Mouse (Mus musculus): ENCODE measurements around the gene Tdrd9. TPM values are rescaled to one million over a fixed set of nuclear protein-coding genes. Genes with fewer than 3 reads are reported as not detected.
A peak's percentile ranks its signal among the peaks of the same experiment; 100 is the strongest.

The Tdrd9 gene
- polyA plus RNA-seq, 1 experiment from 2014 or later, result 0.05 TPM

DNA sequence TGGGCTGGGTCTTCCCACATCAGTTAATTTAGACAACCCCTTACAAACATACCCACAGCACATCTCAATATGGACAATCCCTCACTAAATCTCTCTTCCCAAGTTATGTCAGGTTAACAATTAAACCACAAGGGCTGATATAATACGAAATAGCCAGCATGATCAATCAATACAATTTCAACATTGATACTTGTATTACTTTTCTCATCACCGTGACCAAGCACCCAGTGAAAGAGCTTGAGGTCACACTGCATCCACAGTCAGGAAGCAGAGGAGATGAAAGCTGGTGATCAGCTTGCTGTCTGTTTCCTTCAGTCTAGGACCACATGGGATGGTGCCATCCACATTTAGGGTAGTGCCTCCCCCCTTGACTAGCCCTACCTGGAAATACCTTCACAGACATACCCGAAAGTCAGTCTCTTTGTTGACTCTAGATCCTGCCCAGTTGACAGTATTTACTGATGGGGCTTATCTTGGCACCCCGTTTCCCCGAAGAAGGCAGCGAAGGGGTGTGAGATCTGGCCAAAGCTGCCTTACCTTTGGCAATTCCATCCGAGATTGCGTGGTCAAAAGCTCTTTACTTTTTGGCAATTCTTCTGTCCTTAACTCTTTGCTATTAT, 123.0 kb downstream of the Tdrd9 start:
- WGBS (ENCODE audit: insufficient replicate concordance), result 51% methylated on average over 8 of the region's 8 CpGs
- Histone ChIP-seq H3K36me3 (no peaks in the 10 kb centered on the region), H3K9me3 (replicated peaks) (no peaks in the 10 kb centered on the region), H3K4me3 (replicated peaks) (no peak overlapping the region), H3K27ac (no peak overlapping the region), H3K4me1 (replicated peaks) (no peaks in the 10 kb centered on the region), H3K27me3 (peaks cover 13% of the 10 kb centered on the region), H3K9ac (no peak overlapping the region), H3K4me2 (no peak overlapping the region)
- ATAC-seq (ENCODE audit: low read depth), result no peak
- DNase-seq, result no peak

DNA sequence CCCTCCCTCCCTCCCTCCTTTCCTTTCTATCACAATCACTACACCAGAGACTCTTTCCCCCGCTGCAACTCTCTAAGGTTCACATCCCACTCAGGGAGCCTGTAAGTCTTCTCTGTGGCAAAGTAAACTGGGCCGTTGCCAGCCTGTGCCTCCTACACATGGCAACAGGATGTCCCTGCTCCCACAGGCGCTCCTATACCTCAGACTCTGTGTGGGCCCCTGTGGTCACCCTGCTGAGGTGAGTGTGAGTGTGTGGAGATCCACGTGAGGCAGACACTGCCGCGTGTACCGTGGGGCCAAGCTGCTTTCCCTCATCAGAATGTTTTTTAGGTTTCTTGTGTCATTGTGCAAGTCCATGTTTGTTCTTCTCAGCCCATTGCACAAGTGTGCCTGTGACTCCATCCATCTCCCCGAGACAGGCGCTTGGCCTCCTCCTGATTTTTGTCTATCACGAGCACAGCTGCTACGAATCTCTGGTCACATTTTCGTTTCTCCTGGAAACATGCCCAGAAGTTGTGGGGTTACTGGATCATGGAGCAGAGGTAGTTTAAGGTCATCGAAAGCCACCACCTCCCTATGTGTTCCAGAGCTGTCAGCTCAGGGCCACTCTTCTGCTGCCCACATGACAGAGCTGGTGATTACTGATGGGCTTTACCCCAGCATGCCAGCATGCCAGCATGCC, 124.8 kb downstream of the Tdrd9 start:
- Histone ChIP-seq H3K9me3 (replicated peaks) (no peaks in the 10 kb centered on the region), H3K27ac (no peak overlapping the region), H3K4me2 (no peak overlapping the region), H3K4me1 (replicated peaks) (no peaks in the 10 kb centered on the region), H3K9ac (no peak overlapping the region), H3K4me3 (replicated peaks) (no peak overlapping the region), H3K27me3 (peaks cover 8% of the 10 kb centered on the region; the same call in 1 of the 2 replicates), H3K36me3 (no peaks in the 10 kb centered on the region)
- no peak for ATAC-seq (ENCODE audit: low read depth)
- DNase-seq, result no peak
- 62% methylated on average over 13 of the region's 13 CpGs for WGBS (ENCODE audit: insufficient replicate concordance)

DNA sequence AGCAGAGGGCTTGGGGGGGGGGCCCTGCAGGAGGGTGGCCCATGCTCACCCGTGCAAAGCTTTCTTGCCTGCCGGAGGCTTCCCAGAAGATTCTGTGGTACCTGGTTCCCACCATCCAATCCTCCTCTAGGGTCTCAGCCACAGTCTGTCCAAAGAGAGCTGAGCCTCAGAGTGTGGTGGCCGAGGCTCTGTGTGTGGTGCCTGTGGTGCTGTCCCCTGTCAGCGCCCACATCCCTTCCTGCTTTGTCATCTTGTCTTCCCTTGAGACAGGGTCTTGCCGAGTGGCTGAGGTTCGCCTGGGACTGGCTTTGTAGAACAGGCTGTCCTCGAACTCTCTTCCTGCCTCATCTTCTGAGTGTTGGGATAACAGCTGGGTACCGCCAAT, 125.4 kb downstream of the Tdrd9 start:
- Histone ChIP-seq H3K4me3 (replicated peaks) (no peak overlapping the region), H3K27ac (no peak overlapping the region), H3K9ac (no peak overlapping the region), H3K9me3 (replicated peaks) (no peaks in the 10 kb centered on the region), H3K36me3 (no peaks in the 10 kb centered on the region), H3K4me1 (replicated peaks) (no peaks in the 10 kb centered on the region), H3K4me2 (no peak overlapping the region), H3K27me3 (peaks cover 3% of the 10 kb centered on the region; the same call in 1 of the 2 replicates)
- ATAC-seq (ENCODE audit: low read depth) (no peak), DNase-seq (no peak)
- WGBS (ENCODE audit: insufficient replicate concordance), result 49% methylated on average over 8 of the region's 8 CpGs

DNA sequence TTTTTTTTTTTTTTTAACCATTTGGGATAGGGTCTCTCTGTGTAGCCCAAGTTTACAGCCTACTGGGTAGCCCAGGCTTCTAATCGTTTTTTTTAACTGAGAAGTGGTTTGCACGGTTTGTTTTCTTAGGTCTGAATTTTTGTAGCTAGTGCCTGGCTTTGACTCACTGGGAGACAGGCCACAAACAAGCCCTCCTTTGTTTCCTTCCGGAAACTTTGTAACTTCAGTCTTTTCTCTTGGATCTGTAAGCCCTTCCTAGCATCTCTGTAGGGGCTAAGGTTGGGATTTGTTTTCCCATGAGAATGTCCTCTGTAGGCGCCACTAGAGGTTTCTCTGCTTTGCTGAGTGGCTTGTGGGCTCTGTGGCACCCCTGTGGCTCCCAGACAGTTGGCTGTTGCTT, 128.7 kb downstream of the Tdrd9 start:
- 54% methylated on average over 4 of the region's 4 CpGs for WGBS (ENCODE audit: insufficient replicate concordance)
- Histone ChIP-seq H3K27ac (no peak overlapping the region), H3K27me3 (no peaks in the 10 kb centered on the region; the same call in 1 of the 2 replicates), H3K9me3 (replicated peaks) (no peaks in the 10 kb centered on the region), H3K4me3 (replicated peaks) (no peak overlapping the region), H3K4me1 (replicated peaks) (peaks cover 6% of the 10 kb centered on the region), H3K36me3 (no peaks in the 10 kb centered on the region), H3K4me2 (no peak overlapping the region), H3K9ac (no peak overlapping the region)
- ATAC-seq (ENCODE audit: low read depth) (no peak), DNase-seq (no peak)

DNA sequence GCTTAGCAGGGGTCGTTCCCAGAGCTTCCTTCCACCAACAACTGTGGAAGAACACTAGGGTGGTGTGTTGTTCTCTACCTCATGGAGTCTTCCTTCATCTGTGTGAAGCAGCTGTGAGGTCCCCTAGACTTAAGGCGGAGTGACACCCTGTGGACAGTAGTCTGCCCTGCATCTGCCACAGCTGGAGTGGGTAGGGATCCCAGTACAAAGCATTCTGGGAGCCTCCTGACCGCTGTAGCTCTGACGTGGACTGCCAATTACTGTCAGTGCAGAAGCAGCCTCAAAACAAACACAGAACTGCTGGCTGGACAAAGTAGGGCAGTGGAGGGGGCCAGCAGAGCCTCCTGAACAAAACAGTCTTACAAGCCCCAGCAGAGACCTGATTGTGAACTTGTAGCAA, 129.7 kb downstream of the Tdrd9 start:
- no peak for DNase-seq

DNA sequence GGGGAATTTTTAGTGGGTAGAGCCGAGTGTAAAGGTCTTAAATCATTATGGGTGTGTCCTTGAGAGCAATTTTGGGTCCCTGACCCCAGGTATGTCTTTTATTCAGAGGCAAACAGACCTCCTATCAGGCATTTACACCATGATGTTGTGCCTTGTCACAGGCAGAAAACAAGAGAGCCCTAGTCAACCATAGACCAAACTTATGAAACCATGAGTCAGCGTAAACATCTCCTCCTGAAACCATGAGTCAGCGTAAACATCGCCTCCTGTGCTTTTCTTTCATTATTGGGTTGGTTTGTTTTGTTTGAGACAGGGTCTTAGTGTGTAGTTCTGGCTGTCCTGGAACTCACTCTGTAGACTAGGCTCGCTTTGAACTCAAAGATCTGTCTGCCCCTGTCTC, 131.8 kb downstream of the Tdrd9 start:
- WGBS (ENCODE audit: insufficient replicate concordance), result 72% methylated on average over 5 of the region's 5 CpGs
- peak; percentile 31 for DNase-seq
- no peak overlapping the region for H3K4me2 ChIP-seq
- no peaks in the 10 kb centered on the region for H3K36me3 ChIP-seq
- H3K4me1 ChIP-seq (replicated peaks), result peaks cover 6% of the 10 kb centered on the region
- ATAC-seq (ENCODE audit: low read depth), result no peak
- no peaks in the 10 kb centered on the region for H3K9me3 ChIP-seq (replicated peaks)
- H3K27ac ChIP-seq, result peak overlapping the region; percentile 64
- no peak overlapping the region for H3K9ac ChIP-seq
- H3K27me3 ChIP-seq, result peaks cover 19% of the 10 kb centered on the region
- no peak overlapping the region for H3K4me3 ChIP-seq (replicated peaks)

More for the DNA sequence above, 129.7 kb downstream of the Tdrd9 start:
- no peak overlapping the region for H3K4me3 ChIP-seq (replicated peaks)
- H3K36me3 ChIP-seq, result no peaks in the 10 kb centered on the region
- no peak overlapping the region for H3K4me2 ChIP-seq
- WGBS (ENCODE audit: insufficient replicate concordance), result 43% methylated on average over 4 of the region's 4 CpGs
- H3K9ac ChIP-seq, result no peak overlapping the region
- H3K9me3 ChIP-seq (replicated peaks), result no peaks in the 10 kb centered on the region
- H3K4me1 ChIP-seq (replicated peaks), result peaks cover 6% of the 10 kb centered on the region
- no peak overlapping the region for H3K27ac ChIP-seq
- peaks cover 3% of the 10 kb centered on the region for H3K27me3 ChIP-seq
- no peak for ATAC-seq (ENCODE audit: low read depth)

DNA sequence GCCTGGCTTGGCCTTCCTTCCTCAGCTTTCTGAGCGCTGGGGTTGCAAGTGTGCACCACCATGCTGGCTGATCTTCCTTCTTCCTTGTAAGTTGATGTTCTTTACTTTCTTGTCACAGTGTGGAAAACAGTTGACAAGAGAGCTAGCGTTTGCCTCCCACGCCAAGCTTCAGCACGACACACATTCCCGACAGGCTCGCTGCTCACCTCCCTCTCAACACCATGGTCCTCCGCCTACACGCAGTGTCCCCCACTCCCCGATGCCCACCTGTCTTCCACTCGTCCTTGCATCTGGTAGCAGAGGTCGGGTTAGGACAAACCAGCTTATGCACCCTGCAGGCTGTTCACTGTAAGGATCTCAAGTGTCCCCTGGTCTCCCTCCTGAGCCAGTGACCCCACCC, 133.5 kb downstream of the Tdrd9 start:
- no peak overlapping the region for H3K27ac ChIP-seq
- WGBS (ENCODE audit: insufficient replicate concordance), result 69% methylated on average over 11 of the region's 11 CpGs
- no peaks in the 10 kb centered on the region for H3K9me3 ChIP-seq (replicated peaks)
- H3K4me3 ChIP-seq (replicated peaks), result no peak overlapping the region
- no peak overlapping the region for H3K9ac ChIP-seq
- no peaks in the 10 kb centered on the region for H3K36me3 ChIP-seq
- no peak for DNase-seq
- peaks cover 19% of the 10 kb centered on the region for H3K27me3 ChIP-seq
- ATAC-seq (ENCODE audit: low read depth), result no peak
- H3K4me2 ChIP-seq, result no peak overlapping the region
- H3K4me1 ChIP-seq (replicated peaks), result peaks cover 6% of the 10 kb centered on the region

DNA sequence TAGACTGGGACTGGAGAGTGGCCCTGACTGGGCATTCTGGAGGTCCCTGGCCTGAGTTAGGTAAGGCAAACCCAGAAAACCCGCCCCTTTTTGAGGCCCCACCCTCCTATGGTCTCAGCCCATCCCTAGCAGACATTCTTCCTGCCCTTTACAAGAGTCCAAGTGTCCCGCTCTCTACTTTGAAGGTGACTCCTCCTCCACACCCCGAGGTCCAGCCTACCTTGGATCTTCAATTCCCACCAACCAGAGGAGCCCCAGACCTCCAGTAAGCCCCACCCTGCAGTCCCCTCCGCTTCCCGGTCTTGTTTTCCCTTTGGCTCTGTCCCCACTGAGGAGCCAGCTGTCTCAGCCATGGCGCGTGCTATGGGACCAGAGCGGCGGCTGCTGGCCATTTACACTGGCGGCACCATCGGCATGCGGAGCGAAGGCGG, 135.2 kb downstream of the Tdrd9 start, which contains the start of gene Aspg:
Aspg (plus strand) TSS at position 139 of the 431 bp plus-strand sequence.
- Histone ChIP-seq H3K4me3 (replicated peaks) (no peak within 1 kb of the TSS), H3K27me3 (peaks cover 19% of the 10 kb centered on the region), H3K36me3 (no peaks in the 10 kb centered on the region), H3K27ac (no peak within 1 kb of the TSS), H3K9ac (no peak within 1 kb of the TSS), H3K4me1 (replicated peaks) (peaks cover 6% of the 10 kb centered on the region), H3K4me2 (0 out of 2 replicates have a peak within 1 kb of the TSS, but pooled peaks have one; percentile 11), H3K9me3 (replicated peaks) (no peaks in the 10 kb centered on the region)
- ATAC-seq (ENCODE audit: low read depth) (peak; percentile 41; the same call in 1 of the 2 replicates), DNase-seq (no peak)
- 5% methylated on average over 14 of the region's 14 CpGs for WGBS (ENCODE audit: insufficient replicate concordance)

DNA sequence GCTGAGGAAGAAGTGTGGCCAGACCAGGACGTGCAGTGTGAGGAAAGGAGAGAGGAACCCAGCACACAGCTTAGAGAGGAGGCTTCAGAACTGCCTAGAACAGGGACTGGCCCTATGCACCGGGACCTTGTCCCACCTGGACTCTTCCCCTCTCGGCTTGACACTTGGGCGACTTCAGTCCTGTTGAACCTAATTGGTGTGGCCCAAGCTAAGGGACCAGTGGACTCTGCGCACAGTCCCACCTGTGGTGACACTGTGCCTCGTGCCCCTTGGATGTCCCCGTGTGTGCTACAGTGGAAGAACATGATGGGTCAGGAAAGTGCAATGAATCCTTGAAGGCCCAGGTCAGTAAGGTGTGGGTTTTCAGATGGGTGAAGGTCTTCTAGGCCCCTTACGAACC, 136.3 kb downstream of the Tdrd9 start:
- Histone ChIP-seq H3K36me3 (no peaks in the 10 kb centered on the region), H3K9ac (no peak overlapping the region), H3K27me3 (peaks cover 19% of the 10 kb centered on the region), H3K9me3 (replicated peaks) (no peaks in the 10 kb centered on the region), H3K4me2 (no peak overlapping the region), H3K4me3 (replicated peaks) (no peak overlapping the region), H3K27ac (no peak overlapping the region), H3K4me1 (replicated peaks) (peaks cover 5% of the 10 kb centered on the region)
- WGBS (ENCODE audit: insufficient replicate concordance), result 66% methylated on average over 8 of the region's 8 CpGs
- no peak for ATAC-seq (ENCODE audit: low read depth)
- no peak for DNase-seq

DNA sequence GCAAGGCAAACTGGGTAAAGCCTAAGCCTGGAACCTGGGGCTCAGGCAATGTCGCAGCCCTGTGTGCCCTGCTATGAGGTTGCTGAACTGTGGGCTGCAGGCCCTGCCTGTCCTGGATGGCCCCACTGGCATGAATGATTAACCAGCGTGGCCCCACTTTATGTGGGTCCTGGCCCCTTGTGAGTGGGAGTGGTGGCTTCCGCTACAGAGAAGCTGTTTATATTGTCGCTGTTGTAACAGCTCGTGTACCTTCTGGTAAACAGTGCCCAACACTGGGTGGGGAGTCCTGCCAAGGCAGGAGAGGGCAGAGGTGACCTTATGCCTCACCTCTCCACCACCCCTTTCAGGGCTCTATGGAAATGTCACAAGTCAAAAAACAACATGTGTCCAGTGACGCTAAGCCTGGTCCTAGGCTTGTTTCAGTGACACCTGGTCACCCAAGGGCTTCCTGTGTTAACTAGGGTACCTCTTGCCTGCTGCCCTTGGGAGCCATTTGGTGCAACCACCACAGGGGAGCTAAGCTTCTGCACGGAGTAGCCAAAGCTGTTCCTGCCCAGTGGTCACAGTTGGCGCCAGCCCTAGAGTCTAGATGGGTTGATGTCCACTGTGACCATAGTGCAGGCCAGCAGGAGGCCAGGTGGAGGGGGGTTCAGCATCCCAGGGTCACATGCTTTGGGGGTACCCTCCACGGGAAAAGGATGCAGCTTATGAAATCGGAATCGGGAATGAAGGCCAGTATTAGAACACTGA, 137.5 kb downstream of the Tdrd9 start:
- DNase-seq, result no peak
- no peak for ATAC-seq (ENCODE audit: low read depth)
- H3K9me3 ChIP-seq (replicated peaks), result no peaks in the 10 kb centered on the region
- H3K4me2 ChIP-seq, result no peak overlapping the region
- no peaks in the 10 kb centered on the region for H3K4me1 ChIP-seq (replicated peaks)
- no peak overlapping the region for H3K4me3 ChIP-seq (replicated peaks)
- peaks cover 19% of the 10 kb centered on the region for H3K27me3 ChIP-seq
- WGBS (ENCODE audit: insufficient replicate concordance), result 63% methylated on average over 11 of the region's 11 CpGs
- no peaks in the 10 kb centered on the region for H3K36me3 ChIP-seq
- H3K9ac ChIP-seq, result no peak overlapping the region
- H3K27ac ChIP-seq, result no peak overlapping the region

DNA sequence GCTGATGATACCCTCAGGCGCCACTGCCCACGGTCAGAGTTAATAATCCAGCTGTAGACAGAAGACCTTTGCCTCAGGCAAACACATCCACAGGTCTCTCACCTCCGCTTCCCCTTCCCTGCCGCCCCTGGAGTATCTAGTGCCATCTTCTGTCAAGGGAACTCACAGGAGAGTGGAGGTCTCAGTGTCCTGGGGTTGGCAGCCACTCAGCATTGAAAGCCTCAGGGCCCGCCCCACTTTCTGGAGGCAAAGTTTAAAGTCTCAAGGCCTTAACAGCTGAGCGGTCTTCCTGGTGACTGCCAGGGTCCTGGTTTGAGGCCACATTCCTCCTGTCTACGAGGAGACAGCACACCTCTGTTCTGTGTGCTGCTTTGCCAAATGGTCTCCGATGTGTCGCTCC, 138.3 kb downstream of the Tdrd9 start:
- Histone ChIP-seq H3K27me3 (peaks cover 21% of the 10 kb centered on the region), H3K9me3 (replicated peaks) (no peaks in the 10 kb centered on the region), H3K9ac (no peak overlapping the region), H3K27ac (no peak overlapping the region), H3K4me3 (replicated peaks) (no peak overlapping the region), H3K36me3 (no peaks in the 10 kb centered on the region), H3K4me1 (replicated peaks) (no peaks in the 10 kb centered on the region), H3K4me2 (no peak overlapping the region)
- ATAC-seq (ENCODE audit: low read depth) (no peak), DNase-seq (no peak)
- WGBS (ENCODE audit: insufficient replicate concordance), result 68% methylated on average over 9 of the region's 9 CpGs

Data from liver, embryonic 13.5 days (tissue).